Mouse (Mus musculus) A20 (cell line): Measurements from ENCODE around the gene Cbr2.
A peak's percentile ranks its signal among the peaks of the same experiment; 100 is the strongest.
"Not testable (repeated sequence)": the region's sequence is repeated elsewhere in the genome, so short reads cannot be mapped to it uniquely, and the experiment has no call there.

Experiments used
- DNase-seq: peaks from one replicate; pipeline ENCODE4 v3.0.0-alpha.2; 2011; ENCODE audit warnings: low read depth, low spot score

The Cbr2 gene

GRCm38 (mm10) chr11:120731395-120731794 is 519 bp downstream of the Cbr2 start:
- no peak for DNase-seq

- DNase-seq, result no peak
These were observed 1.5 kb downstream of the Cbr2 start for GRCm38 (mm10) chr11:120730331-120730870.

DNA sequence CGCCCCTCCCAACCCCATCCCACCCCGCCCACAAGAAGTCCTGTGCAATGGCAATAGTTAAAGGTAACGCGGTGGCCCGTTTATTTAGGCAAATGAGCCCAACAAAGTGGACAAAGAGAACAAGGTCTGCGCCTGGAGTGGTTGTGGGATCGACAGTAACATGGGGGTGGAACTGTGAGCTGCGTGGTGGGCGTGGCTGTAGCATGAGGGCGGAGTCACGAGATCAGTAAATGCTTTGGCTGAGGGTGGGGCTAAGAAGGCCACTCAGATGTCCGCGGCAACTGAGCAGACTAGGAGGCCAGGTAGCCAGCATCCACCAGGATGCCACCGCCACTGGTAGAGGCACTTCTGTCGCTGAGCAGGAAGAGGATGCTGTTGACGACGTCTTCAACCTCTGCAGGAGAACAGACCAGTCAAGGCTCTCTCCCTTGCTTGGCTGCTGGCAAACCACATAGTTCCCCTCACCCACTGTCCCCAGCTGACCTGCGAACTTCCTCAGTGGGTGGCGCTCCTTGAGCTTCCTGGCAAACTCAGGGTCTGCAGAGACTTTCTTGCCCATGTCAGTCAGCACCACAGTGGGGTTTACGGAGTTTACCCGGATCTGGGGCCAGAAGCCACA is 2.4 kb downstream of the Cbr2 start:
- not testable (repeated sequence) for DNase-seq

- DNase-seq, result no peak
These were observed 3.2 kb downstream of the Cbr2 start for GRCm38 (mm10) chr11:120728530-120729240.

DNA sequence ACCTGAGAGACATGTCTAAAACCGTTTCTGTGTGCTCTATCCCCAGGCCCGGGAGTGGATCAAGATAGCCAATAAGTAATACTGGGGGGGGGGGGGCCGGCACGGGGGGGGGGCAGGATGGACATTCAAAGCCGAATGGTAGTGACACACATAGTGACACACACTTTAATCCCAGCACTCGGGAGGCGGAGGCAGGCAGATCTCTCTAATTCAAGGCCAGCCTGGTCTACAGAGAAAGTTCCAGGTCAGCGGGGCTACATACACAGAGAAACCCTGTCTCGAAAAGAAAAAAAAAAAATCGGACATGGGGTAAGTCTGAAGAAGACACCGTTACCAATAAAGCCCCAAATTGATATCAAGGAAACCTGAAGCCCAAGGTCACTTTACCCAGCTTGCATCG is 4.3 kb downstream of the Cbr2 start:
- no peak for DNase-seq

- peak; percentile 91 for DNase-seq
These were observed 4.8 kb downstream of the Cbr2 start, which contains the start of gene Dcxr for GRCm38 (mm10) chr11:120727169-120727527. Dcxr (minus strand) TSS chr11:120727281.

DNA sequence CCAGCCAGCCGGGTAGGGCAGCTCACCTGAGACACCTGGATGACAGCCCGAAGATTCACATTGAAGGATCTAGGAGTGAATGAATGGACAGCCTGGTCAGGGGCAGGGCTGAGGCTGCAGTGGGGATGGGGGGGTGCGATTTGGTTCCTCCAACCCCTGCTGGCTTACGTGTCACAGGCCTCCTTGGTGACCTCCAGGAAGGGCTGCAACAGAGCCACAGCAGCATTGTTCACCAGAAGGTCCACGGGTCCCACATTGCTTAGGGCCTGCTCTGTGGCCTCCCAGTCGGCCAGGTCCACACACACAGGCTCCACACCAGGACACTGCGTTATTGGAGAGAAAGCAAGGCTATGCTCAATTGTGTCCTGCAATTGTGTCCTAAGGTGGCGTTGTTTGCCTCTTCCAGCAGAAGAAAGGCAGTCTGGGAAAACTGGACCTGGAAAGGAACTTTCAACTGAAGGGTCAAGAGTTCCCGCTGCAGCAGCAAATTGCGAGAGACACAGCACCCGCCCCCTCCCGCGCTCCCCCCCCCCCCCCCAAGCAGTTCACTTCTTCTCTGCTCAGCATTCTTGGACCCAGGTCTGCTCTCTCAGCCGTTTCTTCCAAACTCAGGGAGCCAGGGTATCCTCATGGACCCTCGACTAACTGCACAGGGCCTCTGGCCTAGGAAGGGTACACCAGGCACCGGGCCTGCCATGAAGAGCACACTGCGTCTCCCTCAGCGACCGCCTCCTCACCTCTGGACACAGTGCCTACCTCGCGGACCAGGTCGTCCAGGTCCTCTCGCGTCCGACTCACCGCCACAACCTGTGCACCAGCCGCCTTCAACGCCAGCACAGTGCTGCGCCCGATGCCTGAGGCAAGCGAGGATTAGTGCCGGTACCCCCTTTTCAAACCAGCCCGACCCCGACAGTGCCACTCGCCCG is 5.4 kb downstream of the Cbr2 start:
- DNase-seq, result no peak

- DNase-seq, result no peak
These were observed 8.4 kb downstream of the Cbr2 start for GRCm38 (mm10) chr11:120723509-120723908.

- no peak for DNase-seq
These were observed 9.0 kb downstream of the Cbr2 start for GRCm38 (mm10) chr11:120722761-120723382.

DNA sequence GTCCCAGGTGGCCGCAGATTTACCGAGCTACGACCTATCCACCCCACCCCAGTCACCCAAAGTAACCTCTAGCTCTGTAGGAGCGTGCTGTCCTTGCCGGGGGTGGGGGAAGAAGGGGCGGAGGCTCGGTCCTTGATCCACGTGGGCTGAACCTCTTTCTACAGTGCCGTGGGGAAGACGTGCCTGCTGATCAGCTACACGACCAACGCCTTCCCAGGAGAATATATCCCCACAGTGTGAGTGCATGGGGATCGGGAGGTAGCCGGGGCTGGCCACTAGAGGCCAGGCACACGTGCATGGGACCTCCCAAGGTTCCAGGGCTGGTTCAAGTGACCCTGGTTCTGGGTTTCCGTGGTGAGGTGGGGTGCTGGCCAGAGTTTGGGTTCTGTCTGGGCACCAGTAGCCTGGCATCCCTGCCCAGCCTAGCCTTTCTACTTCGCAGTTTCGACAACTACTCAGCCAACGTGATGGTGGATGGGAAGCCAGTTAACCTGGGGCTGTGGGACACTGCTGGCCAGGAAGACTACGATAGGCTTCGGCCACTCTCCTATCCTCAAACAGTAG is 9.8 kb downstream of the Cbr2 start:
- no peak for DNase-seq

DNA sequence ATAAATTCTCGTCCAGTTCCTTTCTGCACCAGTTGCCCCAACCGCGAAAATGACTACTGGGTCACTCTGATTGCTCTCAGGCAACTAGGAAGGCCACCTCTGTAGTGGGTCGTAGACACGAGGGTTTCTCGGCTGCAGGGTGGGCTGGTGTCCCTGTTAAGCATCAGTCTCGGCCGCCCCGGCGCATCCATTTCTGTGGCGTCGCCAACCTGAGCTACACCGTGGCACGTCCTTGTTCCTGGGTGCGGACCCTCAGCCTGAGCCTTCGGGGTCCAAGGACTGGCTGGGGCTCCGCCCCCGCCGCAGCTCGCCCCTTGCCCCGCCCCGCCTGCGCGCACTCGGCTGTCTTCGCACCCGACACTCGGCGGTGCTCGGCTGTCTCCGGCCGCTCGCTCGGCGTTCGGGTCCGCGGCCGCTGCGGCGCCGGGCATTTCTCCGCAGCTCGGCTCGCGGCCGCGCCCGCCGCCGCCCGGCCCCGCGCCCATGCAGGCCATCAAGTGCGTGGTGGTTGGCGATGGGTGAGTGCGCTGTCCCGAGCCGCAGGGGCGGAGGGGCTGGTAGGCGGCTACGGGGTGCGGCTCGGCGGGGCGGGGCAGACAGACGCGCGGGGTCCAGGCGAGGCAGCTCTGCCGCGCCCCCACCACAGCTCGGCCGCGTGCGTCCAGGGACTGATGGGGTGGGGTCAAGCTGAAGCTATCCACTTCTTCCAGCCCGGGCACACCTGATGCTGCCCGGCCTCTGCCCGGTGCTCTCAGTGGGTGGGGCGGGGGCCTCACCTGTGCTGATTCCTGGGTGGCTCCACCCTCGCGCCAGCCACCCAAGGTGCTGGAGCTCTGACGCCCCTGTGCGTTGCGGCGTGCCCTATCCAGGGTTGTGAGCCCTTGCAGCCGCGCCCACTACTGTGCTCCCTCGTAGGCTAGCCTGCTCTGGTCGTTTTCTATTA is 10.5 kb downstream of the Cbr2 start, which contains the start of gene Rac3:
TSS of gene Rac3 (plus strand) at position 347 of the 943 bp plus-strand sequence.
- no peak for DNase-seq

DNA sequence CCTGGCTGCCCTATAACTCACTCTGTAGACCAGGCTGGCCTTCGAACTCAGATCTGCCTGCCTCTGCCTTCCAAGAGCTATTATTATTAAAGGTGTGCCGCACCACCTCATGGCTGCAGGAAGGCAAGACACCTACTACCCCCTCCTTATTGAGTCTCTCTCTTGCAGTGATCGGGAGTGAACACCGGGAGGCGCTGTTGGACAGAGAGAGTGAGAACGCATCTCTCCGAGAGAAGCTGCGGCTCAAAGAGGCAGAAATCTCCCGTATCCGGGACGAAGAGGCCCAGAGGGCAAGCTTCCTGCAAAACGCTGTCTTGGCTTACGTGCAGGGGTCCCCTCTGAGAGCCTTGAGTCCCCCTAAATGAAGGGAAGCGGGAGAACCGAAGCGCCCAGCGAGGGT is 11.5 kb downstream of the Cbr2 start:
- peak; percentile 61 for DNase-seq

GRCm38 (mm10) chr11:120719841-120720376 is 12.0 kb downstream of the Cbr2 start:
- no peak for DNase-seq

DNA sequence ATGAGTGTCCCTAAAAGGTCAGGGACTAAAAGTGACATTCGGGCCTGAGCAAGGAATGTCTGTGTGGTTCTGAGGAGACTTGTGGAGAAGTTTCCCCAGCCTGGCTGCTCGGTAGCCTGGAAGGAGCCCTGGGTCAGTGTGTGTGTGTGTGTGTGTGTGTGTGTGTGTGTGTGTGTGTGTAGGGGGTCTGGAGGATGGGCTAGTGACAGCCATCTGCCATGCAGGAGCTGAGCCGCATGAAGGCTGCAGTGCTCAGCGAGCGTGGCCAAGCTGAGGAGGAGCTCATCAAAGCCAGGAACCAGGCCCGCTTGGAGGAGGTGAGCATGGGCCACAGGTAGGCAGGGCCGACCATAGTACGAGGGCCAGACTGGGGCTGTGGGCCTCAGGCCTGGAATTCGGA is 12.7 kb downstream of the Cbr2 start:
- no peak for DNase-seq

DNA sequence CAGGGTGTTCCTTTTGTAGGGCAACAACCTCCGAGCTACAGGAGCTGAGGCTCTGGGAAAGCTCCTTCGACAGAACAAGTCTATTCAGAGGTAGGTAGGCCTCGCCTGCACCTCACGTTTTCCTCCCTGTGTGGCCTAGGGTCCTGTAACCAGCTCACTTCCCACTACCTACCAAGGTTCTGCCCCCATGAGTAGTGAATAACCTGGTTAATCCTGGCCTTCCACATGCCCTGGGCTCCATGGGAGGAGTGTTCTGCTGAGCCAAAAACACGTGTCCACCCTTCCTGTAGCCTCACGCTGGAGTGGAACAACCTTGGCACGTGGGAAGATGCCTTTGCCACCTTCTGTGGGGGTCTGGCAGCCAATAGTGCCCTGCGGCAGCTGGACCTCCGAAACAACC is 16.8 kb downstream of the Cbr2 start:
- DNase-seq, result no peak

DNA sequence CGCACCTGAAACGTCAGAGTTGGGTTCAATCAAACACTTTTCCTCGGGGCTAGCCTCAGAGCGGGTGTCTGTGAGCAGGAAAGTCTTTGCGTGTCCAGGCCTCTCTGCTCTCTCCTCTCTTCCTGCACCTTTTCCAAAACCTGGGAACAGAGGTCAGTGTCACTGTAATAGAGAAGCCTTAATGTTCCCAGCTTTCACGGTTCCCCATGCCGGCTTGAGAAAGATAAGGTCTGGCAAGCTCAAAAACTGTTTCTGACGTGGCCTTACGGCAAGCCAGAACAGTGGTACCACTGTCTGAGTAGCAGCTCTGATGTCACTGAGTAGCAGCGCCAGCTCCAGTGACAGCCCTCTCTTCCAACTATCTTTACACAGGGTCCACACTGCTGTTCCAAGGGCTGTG is 17.4 kb downstream of the Cbr2 start:
- no peak for DNase-seq

GRCm38 (mm10) chr11:120713580-120714518 is 18.1 kb downstream of the Cbr2 start, which contains the start of the genes Cenpx and Lrrc45:
Cenpx (minus strand) TSS chr11:120713738.
Lrrc45 (plus strand) TSS chr11:120713925.
- peak; percentile 98 for DNase-seq

- peak; percentile 86 for DNase-seq
These were observed 18.9 kb downstream of the Cbr2 start for GRCm38 (mm10) chr11:120712771-120713568.
